Mouse (Mus musculus): ENCODE measurements at regions not wholly inside any gene's neighbourhood (a gene's known extent, or its start where the extent isn't known, plus 50 kb on each side); places are given as distances from the start of the nearest gene placed in this dataset.

GRCm38 (mm10) chr5:29951381-29952350 lies 61.2 kb upstream of the Il6 start:
- Histone ChIP-seq H3K36me3 (ENCODE audit: control insufficient read depth, insufficient read depth, low read length) (no peaks in the 10 kb centered on the region), H3K4me1 (ENCODE audit: control insufficient read depth, insufficient read depth, low read length) (no peaks in the 10 kb centered on the region), H3K9ac (ENCODE audit: low read depth, low read length, severe bottlenecking) (no peak overlapping the region), H3K27me3 (ENCODE audit: control insufficient read depth, insufficient read depth, low read length) (no peaks in the 10 kb centered on the region), H3K27ac (replicated peaks; ENCODE audit: low read depth, low read length) (no peak overlapping the region), H3K9me3 (ENCODE audit: control insufficient read depth, low read length) (no peaks in the 10 kb centered on the region), H3K4me3 (replicated peaks; ENCODE audit: low read length) (no peak overlapping the region), H3K4me2 (replicated peaks; ENCODE audit: low read depth, low read length, severe bottlenecking) (no peak overlapping the region)
- no peak for DNase-seq (ENCODE audit: low spot score)
- 64% methylated on average over 7 of the region's 7 CpGs for WGBS
- no peak for TF ChIP-seq POLR2A (IDR thresholded peaks at IDR 0.05; ENCODE audit: borderline replicate concordance, extremely low read depth, insufficient read depth, insufficient read length)
- ATAC-seq (ENCODE audit: low FRiP score, low read depth), result no peak

All from limb, embryonic 14.5 days (tissue).